Mouse (Mus musculus) adrenal gland, postnatal 25 days (tissue): ENCODE measurements around the gene Mob3c. TPM values are rescaled to one million over a fixed set of nuclear protein-coding genes. Genes with fewer than 3 reads are reported as not detected.

Source experiments
- DNase-seq: peaks from one replicate; pipeline ENCODE4 v3.0.0; 2021; ENCODE audit warnings: mixed read lengths
- total RNA-seq: library from RNA; stranded (reverse); gene quantifications from 2 replicates; pipeline ENCODE4 v1.2.3, GENCODE M21; 2021

The Mob3c gene
- total RNA-seq, 1 experiment from 2014 or later: 18.9 TPM

DNA sequence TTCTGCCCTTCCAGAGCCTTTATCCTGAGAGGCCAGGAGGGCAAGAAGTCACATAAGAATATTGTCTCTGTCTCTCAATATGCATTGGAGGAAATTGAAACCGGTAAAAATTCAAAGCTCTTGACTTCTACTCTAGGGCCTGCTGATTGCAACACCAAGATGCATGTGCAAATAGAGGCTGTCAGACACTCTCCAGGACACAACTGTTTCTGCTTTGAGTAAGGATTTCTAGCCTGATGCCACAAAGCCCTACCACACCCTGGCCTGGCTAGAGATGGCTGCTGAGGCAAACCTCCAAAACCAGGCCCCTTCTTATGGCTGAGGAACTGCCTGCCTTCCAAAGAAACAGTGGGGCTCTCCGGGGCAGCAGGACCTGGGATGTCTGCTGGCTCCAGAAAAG is 7.7 kb downstream of the Mob3c start:
- DNase-seq: no peak

DNA sequence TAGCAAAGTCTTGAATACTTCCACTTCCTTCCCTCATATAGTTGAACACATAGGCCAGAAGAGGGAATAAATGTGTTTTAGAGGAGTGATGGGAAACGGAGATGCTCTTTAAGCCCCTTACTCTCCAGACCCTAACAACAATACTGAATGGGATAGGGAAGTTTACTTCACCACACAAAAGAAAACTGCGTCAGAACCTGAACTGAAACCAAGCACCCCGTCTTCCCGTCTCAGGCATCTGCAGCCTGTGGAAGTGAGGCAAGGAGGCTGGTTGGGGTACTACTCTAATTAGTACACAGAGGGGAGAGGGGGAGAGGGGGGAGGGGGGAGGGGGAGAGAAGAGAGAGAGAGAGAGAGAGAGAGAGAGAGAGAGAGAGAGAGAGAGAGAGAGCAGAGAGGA is 10.3 kb downstream of the Mob3c start:
- DNase-seq: no peak

DNA sequence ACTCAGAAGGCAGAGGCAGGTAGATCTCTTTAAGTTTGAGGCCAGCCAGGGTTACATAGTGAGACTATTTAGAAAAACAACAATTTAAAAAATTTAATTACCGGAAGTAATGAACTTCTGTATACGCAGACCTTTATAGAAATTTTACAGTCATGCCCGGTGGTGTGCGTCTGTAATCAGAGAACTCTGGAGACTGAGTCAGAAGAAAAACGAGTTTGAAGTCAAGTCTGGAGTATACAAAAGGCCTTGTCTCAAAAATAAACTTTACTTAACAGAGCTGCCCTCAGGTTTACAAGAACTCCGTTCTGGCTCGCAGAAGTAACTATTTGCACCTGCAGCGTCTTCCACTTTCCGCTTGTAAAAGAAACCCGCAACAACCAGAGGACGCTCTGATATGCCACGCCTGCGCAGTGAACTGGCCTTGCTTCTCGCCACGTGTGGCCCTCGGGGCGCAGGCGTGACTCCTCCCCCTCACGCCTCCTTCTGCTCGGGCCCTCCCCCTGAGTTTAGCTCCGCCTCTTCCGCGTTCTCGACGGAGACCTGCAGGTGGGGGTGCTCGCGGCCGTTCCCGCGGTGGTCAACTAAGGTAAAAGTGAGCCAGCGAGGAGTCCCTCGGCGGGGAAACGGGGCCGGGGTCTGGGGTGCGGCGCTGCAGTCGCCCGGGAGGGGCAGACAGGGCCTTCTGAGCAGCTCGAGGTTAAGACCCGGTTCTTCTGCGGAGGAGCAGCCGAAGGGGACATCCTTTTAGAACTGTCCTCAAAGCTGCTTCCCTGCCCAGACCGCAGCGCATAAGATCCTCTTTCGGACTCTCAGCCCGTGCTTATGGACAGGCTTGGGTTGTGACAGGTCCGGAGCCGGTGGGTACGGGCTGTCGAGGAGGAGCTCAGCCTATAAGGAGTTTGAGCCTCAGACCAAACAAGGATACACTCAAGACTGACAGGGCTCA is 11.1 kb downstream of the Mob3c start, which contains the start of gene Mknk1:
TSS of gene Mknk1 (plus strand) at position 503 of the 946 bp plus-strand sequence.
- peak; percentile 92 for DNase-seq

DNA sequence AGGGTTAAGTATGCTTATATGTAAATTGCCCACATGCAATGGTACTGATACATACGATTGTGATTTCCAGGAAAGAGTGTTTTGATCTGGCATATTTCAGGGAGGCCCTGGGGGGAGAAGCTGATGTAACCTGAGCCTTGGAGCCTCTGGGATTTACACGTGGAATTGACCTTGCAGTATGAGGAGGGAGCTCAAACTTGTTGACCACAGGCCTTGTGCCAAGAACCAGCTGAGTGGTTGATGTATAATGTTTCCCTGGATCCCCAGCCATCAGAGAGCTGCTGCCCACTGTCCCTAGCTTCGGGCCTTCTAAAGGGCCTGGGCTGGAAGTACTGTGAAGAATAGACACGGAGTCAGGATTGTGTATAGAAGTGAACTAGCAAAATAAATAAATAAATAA is 12.1 kb downstream of the Mob3c start:
- no peak for DNase-seq

DNA sequence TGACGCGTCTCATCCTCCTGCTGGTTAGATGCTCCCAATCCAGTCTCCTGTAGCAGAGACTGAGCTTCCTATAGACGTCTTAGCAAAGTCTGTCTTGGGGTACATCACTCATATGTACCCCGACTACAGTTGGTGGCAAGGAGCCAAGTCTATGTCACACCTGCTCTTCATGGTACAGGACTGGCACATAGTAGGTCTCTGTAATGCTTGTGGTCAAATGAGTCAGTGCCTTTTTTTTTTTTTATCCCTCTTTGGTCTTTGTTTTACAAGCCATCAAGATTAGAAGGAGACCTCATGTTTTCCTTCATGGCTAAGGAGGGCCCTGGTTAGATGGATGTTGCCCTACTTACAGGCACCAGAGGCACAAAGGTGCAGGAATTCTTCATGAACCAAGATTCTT is 12.9 kb downstream of the Mob3c start:
- no peak for DNase-seq

DNA sequence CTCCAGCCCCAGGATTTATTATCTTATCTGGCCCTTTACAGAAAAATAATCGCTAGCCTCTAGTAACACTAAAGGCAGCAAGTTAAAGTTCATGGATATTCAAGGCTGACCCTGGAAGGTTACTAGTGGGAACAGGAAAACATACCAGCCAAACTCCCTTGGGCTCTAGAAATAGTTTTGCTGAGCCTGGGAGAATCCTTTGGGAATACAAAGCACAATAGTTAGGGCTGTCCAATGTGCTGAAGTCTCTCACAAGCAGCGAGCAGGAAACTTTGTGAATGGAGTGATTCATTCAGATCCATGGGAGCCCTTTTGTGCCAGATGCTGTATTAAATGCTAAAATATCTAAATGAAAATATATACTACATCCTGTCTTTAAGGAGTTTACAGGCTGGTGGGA is 18.8 kb downstream of the Mob3c start:
- no peak for DNase-seq

DNA sequence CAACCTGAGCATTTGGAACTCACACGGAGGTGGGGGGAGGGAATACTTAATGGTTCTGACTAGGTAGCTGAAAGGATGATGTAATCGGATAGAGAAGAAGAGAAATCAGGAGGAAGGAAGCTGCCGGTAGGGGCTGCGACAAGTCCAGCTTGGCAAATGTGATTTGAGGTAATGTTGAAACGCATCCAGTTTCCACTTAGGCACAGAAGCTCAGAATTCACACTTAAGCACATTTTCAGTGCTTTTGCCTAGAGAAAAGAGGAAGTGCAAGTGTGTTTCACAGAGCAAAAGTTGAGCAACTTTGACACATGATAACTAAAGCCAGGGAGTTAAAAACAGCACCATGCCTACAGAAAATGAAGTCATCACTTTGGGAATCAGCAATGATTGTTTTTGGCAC is 19.5 kb downstream of the Mob3c start:
- no peak for DNase-seq

DNA sequence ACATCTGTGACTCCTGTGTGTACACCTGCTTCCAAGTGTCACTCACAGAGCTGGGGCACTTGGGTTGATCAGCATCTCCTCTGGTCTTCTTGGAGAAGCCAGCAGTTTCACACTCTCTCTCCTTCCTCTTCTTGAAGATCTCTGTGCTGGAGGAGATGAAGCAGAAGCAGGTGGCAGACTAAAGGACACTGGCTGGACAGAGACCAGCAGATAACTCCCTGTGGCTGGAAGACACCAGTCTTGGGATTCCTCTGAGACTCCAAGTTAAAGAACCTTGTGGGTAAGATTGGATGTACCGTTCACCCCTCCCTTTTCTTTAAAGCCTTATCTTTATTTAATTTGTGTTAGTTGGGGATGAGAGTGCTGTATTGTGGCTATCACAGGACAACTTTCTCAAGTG is 20.2 kb downstream of the Mob3c start:
- no peak for DNase-seq

DNA sequence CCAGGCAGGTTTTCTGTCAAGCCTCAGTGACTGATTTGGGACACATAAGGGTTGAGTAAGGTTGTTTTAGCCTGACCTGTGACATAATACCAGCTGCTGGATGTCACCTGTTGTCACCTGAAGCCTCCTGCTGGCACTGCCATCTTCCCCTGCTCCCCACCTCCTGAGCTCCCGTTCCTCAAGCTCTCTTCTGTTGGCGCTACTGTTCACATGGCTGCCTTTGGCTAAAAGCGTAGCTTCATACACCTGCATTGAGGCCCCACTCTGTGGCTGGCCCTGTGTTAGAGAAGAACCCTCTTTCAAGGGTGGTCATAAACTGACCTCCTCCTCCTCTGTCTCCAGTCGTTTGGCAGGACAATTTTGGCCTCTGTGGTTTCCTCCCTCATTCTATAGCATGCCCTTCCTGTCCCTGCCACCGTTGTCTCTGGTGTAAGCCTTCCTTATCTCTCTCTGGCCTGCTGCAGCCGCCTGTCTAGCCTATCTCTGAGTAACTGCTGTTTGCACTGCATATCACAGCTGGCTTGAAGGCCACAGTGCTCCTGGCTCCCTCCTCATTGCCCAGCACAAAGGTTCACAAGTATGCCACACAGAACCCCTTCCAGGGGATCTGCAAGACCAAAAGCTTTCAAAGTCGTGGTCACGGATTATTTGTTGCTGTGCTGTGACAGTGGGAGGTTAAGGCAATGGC is 21.2 kb downstream of the Mob3c start:
- no peak for DNase-seq

DNA sequence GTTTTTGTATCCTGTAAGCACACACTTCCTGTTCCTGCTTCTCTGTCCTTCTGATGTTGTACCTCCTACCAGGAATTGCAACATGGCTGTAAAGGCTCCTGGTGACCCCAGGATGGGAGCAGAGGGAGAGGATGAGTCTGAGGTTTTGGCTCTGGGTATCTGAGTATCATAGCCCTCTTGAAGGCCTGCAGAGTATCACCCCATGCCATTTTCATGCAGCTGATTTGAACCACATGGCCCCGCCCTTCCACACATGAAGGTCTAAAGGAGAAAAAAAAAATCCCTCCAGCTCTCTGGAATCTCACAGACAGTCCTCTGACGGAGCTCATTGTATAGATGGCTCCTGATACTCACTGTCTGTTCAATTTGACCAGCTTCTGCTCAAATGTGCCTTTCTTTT is 22.2 kb downstream of the Mob3c start:
- no peak for DNase-seq

DNA sequence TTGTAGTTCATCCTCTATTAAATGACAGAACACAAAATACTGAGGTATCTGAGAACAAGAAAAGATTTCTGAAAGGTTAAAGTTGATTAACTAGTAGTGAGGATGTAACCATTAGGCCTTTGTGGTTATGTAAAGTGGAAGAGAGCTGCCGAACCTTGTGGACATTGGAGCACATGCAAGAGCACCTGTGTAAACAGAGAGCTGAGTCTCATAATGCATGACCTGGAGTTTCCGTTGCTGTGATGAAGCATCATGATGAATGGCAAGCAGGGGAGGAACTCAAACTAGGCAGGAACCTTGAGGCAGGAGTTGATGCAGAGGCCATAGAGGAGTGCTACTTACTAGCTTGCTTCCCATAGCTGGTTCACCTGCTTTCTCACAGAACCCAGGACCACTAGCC is 22.7 kb downstream of the Mob3c start:
- DNase-seq: no peak

DNA sequence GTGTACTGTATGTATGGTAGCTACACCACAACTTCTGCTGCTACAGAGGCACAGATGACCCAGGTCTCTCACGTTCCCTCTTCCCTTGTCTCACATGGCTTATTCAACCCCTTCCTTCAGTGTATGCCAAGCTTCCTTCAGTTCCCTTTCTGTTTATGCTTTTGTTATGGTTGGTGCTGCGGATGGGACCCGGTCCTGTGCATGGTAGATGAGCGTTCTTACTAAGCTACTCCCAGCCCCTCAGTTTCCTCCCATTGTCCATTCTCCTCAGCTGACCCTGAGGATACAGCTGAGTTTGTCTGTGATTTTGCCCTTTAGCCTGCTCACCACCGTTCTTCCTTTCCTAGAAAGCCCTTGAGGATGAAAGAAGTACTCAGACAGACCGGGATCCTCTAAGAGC is 23.7 kb downstream of the Mob3c start:
- no peak for DNase-seq

DNA sequence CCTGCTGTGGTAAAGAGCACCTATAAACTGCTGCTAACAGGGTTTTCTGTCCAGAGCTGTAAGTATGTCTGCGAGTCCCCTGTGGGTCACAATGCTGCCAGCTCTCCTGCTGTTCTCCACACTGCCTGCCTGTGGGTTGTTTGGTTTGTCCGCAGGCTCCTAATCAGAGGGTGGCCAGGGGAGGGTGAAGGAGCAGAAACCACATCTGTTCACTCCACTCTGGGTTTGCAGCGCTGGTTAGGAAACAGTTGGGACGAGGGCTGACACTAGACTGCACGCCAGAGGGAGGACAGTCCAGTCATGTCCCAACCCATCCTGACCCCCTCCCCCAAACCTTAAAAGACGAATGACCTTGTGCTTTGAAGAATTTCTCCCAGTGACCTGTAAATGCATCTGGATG is 27.2 kb downstream of the Mob3c start:
- DNase-seq: no peak

DNA sequence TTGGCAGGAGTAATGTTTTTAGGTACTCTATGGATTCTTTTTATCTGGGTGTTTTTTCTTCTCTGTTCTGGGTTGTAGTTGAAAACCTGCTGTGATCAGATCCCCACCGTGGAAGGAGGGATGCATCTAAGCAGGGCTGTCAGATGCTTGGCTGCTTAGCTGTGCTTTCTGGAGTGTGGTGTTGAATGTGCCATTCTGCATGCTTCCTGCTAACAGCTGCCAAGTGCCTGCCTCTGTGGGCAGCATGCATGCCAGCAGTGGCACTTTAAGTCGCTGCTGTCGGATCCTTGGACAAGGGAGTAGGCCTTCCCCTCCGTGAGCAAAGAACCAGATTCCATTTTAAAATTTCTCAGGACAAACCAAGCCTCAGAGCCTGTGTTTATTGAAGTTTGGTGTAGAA is 27.7 kb downstream of the Mob3c start:
- no peak for DNase-seq

DNA sequence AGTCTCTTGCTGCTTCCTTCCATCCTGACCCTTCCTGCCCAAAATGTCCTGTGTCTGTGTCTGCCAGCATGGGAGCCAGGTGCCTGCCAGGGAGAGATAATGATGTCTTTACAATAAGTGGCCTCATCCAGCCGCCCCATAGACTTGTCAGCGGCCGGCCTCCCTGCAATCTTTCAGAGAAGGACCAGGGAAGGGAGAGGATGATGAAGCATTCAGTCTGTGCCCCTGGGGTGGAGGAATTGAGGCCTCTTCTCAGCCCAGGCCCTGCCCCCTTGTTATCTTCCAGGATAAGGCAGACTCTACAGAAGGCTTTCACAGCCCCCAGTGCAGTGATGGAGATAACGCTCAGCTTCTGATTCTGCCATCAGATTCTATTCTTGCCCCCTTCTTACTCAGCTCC is 28.4 kb downstream of the Mob3c start:
- no peak for DNase-seq

DNA sequence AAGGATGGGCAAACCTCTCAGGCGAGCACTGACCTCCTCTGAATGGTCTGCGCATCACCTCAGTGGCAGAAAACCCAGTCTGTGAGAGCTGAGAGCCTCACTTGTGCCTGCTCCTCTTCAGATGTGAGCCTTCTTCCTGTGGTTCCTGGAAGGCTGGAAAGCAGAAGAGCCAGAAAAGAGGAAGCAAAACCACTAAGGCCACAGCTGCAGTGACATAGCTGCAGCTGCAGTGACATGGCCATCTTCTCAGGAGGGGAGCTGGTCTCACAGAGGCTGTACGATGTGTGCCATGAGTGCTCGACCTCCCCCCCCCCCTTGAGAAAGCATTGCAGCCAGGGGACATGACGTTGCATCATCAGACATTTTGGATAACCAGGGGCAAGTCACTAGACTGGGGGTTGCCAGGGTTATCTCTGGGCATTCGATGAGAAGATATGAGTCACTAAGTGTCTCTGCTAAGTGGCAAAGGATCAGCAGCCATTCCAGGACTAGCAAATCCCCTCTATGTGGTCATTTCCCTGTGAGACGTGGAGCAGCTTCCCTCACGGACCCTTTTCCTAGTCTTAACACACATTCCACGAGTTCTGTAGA is 29.5 kb downstream of the Mob3c start:
- no peak for DNase-seq

DNA sequence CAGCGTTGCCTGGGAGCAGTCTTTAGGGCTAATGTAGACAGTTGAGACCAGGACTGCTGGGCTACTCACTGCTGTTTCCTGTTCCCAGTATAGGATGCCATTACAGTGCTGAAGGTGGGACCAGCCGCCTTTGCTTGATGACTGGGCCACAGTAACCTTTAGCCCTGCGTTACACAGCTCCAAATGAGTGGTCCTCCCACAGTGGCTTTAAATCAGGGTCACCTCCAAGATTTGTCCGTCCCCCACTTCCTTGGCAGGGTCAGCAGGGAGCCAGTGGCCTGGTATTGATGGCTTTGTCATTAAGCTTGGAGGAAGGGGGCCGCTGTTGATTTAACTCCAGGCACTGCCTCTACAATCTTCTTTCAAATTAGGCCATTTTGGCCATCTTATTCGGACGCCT is 35.5 kb downstream of the Mob3c start:
- DNase-seq: no peak

DNA sequence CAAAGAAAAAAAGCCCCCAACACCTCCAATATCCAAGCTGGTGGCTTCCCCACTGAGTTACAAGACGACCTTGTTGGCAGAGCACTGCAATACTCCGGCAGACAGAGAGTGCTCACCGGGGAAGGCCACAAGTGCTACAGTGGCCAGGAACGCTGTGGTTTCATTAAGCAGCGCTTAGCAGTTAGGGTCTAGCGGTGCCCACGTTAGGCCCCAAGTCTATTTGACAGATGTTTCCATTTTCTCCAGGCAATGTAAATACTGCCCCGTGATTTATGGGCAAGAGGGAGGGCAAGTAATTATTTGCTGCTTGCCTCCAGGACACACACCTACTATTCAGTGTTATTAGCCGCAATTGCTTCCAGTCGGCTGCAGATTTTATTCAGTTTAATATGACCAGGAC is 36.0 kb downstream of the Mob3c start:
- DNase-seq: no peak

DNA sequence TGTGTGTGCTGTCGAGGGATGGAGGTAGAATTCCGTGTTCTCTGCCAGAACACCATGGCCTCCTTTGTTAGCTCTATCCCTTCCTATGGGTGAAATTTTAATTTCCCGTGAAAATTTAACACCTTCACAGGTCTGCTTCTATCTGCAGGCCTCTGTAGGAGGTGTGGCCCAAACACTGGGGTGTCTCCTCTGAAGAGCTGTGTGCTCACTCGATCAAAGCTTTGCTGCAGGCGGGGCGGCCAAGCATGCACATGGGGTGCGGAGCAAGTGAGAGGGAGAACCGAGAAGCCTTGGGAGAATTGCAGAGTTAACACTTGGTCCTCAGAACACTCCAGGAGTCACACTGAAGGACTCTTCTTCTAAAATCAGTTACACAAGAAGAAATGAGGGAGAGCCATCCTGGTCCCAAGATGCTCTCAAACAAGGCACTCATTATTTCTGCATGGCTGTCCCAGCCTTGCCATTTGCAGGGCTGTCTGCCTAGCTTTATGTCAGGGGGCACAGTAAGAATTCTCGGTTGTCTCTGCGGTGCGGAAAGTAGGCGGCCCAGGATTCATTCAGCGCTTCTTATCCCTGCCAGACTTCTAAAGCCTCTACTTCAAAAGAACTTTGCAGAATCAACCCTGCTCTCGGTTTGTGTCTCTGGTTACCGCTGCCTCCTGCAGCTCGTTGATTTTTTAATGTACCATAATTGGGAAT is 41.8 kb downstream of the Mob3c start:
- DNase-seq: no peak

DNA sequence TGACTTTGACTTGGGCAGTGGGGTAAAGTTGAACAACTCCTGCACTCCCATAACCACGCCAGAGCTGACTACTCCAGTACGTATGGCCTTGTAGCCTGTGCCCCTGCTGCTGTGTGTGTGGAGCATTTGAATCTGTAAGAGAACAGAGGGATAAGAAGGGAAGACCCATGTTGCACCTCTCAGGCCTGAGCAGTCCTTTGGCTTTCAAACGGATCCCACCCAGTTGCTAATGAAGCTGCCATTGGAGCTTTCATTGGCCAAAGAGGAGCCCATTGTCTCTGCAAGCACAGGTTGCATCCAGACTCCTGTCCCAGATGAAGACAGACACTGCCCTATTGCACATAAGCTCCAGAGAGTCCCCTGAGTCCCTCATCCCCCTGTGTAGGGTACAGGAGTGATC is 45.3 kb downstream of the Mob3c start:
- DNase-seq: no peak

DNA sequence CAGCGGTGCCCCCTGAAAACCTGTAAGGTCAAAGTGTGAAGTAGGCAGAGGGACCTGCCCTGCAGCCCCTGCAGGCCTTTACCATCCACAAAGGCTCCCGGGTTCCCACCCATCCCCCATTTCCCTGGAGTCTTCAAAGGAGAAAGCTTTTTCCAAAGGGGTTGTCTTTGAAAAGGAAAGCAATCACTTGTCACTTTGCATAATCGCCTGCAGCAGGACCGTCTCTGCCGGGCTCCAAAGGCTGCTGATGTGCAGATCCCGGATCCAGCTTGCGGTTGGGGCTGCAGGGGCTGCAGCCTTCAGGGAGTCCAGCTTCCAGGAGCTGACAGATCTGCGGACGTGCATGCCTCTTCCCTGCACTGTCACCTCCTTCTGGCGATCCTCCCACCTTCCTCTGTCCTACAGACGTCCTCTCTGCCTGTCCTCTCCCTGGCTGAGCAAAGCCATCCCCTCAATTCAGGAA is 50.4 kb downstream of the Mob3c start:
- no peak for DNase-seq

DNA sequence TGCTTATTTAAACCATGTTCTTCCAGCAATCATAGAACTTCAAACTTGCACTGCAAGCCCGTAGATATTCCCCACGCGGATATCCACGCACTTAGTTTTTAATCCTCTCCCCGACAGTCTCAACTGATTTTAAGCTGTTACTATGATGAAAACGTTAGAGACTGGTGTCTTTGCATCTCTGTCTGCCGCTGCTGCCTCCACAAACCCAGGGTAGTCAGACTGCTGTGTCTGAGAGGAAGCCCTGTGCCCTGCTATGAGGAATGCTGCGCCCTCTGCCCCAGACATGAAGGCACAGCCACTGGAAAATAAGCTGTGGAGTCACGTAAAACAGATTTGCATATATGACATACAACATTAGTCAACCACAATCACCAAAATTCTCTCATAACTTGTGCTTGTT is 50.9 kb downstream of the Mob3c start:
- DNase-seq: no peak

DNA sequence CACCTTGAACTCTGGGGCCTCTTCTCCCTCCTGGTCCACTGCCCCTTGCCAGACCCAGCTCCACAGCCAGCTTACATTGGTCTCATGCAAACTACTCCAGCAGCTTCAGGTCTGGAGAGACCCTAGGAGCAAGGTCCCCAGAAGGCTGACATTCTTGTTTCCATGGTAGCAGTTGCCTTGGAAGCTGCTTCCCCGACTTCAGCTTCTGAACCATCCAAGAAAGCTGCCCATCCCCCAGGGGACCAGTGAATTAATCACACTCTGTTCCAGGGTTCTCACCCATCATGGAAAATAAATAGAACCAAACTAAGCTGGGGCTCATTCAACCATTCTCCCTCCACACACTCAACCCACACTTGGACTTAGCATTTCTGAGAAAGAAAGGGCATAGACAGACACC is 53.3 kb downstream of the Mob3c start:
- DNase-seq: no peak
